Mouse (Mus musculus): ENCODE measurements around the gene Cap2. TPM values are rescaled to one million over a fixed set of nuclear protein-coding genes. Genes with fewer than 3 reads are reported as not detected.

Cap2 gene
- polyA plus RNA-seq, 1 experiment, result 10.3 TPM

DNA sequence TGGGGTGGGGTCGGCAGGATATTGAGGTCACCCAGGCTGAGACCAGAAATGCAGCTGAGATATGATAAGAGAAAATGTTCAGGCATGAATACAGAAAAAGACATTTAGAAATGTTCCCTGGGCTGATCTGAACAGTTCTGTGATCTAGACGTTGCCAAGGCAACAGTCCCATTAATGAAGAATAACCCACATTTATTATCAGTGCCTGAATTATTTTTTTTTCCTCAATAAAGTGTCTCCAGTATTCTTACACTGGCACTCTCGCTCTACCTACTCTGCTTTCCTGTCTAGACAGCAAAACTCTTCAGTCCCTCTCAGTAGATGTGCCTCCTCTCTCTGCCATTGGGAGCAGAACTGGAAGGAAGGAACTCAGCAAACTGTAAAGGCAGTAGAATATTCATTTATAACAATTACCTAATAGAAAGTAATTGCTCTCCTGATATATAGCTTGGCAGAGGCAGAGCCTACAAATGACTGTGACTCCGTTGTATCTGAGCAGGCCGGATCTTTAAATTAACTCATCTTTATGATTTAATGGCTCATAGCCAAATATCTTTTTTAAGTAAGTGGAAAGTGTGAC is 47.0 kb downstream of the Cap2 start:
- 84% methylated on average over 5 of the region's 5 CpGs for WGBS
- no peak for DNase-seq (ENCODE audit: low read depth, low spot score)

DNA sequence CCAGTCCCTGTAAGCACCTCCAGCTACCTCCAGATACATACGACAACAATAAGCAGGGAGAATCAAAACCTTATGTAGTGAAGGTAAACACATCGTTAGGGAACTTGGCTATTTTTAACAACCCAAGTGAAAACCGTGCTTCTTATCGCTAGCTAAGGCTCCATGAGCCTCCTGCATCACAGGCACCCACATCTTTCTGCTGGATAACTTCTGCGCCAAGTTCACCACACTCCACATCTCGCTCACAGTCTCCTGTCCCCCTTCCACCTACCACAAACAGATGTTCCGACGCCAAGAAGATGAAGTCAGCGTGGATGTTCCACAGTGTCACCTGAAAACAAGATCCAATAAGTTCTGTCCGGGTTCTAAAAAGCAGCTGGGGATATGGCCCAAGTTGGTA is 49.0 kb downstream of the Cap2 start:
- no peak for DNase-seq (ENCODE audit: low read depth, low spot score)
- 85% methylated on average over 10 of the region's 10 CpGs for WGBS

- DNase-seq (ENCODE audit: low read depth, low spot score), result no peak
- WGBS, result 86% methylated on average over 9 of the region's 9 CpGs
Observed at GRCm38 (mm10) chr13:46554736-46555135, 53.1 kb downstream of the Cap2 start.

DNA sequence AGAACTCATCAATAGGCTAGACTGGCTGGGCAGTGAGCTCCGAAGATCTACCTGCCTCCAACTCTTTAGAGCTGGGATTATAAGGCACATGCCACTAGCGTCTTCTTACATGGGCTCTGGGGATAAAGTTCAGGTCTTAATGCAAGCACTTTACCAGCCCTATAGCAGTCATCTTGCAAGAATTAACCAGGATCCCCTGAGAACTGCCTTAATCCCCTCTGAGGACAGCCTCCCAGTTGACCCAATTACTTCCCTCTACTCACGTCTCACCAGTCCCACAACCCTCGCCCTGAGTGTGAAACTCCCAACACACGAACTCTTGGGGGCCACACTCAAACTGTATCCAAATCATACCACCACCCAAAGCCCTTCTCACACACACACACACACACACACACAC is 64.3 kb downstream of the Cap2 start:
- no peak for DNase-seq (ENCODE audit: low read depth, low spot score)
- WGBS, result 92% methylated on average over 5 of the region's 5 CpGs

- WGBS, result 86% methylated on average over 8 of the region's 8 CpGs
- DNase-seq (ENCODE audit: low read depth, low spot score), result no peak
Observed at GRCm38 (mm10) chr13:46569469-46569868, 67.8 kb downstream of the Cap2 start.

DNA sequence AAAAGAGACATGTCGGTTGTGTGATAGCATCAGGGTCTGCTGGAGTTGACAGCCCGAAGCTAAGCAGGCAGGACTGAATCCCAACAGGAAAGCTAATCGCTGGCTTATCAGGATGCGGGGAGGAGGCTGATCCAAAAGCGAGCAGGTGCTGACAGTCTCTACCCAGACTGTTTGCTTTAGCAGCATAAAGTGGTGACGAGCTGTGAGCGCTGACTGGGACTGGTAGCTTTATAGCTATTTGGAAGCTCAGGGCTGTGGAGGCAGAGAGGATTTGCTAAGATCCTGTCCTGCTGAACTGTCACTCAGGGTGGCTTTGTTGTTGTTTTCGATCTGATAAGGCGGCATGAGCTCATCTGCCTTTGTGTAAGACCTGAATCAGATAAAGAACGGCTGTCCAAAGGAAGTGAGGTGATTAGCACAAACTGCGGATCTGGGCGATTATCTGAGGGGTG is 69.5 kb downstream of the Cap2 start:
- 10% methylated on average over 12 of the region's 12 CpGs for WGBS
- no peak for DNase-seq (ENCODE audit: low read depth, low spot score)

DNA sequence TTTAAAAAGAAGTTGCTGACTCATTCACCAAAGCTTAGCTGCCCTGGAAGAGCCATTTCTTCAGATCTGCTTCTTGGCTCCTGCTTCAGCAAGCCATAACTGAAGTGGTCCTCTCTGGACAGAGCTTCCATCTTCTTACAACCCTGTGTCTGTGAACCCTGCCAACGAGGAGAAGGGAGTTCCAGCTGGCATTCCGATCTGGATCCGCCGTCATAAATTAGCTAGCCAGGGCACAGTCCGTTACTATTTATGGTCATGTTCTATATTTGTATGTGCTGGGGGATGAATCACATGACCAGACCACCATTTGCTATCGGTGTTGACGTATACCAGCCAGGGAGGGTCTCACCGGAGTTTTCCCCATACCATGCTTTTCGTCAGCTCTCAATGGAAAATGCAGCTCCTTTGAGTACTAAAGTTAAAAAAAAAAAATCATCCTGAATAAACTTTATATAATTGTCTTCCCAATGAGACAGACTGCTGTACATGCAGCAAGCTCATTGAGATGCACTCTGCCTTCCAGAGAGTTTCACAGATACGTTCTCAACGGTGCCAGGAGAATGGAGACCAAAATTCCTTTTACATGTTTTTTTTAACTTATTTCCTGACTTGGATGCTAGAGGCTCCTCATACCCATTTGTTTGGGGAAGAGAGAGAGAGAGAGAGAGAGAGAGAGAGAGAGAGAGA is 70.5 kb downstream of the Cap2 start:
- no peak for DNase-seq (ENCODE audit: low read depth, low spot score)
- WGBS, result 44% methylated on average over 11 of the region's 11 CpGs

- WGBS, result 52% methylated on average over 9 of the region's 9 CpGs
- no peak for DNase-seq (ENCODE audit: low read depth, low spot score)
Observed at GRCm38 (mm10) chr13:46572648-46573163, 71.1 kb downstream of the Cap2 start.

DNA sequence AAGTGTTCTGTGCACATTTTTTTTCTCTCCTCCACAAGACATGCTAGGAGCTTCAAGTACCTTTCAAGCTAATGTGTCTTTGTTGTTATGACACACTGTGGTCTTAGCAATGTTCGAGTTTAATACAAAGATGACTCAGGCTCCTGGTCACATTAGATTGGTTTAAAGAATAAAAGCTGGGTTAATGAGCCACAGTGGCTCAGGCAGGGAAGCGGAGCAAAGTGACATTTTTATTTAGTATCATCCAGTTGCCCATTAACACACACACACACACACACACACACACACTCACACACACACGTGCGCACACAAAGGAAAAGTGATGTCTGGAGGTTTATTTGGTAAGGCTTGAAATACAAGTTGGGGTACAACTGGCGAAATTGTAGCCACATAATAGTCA is 72.6 kb downstream of the Cap2 start:
- DNase-seq (ENCODE audit: low read depth, low spot score), result no peak

GRCm38 (mm10) chr13:46574707-46575106 is 73.1 kb downstream of the Cap2 start:
- WGBS, result 94% methylated on average over 4 of the region's 4 CpGs
- no peak for DNase-seq (ENCODE audit: low read depth, low spot score)

More for the DNA sequence above, 72.6 kb downstream of the Cap2 start:
- 79% methylated on average over 5 of the region's 5 CpGs for WGBS

DNA sequence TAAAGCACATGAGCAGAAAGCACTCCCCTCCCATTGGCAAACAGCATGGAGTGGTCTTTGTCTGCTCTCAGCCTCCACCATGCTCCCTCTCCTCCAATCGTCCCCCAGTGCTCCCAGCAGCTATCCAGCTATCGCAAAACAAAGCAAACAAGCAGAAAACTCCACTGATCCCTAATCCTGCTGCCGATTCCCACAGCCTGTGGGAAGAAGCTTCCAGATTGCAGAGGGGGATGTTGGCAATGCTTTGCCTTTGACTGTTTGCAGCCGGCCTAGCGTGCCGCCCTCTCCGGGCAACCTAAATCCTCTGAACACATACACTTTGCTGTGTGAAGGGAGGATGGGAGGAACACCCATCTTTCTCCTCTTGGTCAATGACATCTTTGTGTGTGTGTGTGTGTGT is 83.2 kb downstream of the Cap2 start:
- DNase-seq (ENCODE audit: low read depth, low spot score), result no peak
- WGBS, result 78% methylated on average over 7 of the region's 7 CpGs

DNA sequence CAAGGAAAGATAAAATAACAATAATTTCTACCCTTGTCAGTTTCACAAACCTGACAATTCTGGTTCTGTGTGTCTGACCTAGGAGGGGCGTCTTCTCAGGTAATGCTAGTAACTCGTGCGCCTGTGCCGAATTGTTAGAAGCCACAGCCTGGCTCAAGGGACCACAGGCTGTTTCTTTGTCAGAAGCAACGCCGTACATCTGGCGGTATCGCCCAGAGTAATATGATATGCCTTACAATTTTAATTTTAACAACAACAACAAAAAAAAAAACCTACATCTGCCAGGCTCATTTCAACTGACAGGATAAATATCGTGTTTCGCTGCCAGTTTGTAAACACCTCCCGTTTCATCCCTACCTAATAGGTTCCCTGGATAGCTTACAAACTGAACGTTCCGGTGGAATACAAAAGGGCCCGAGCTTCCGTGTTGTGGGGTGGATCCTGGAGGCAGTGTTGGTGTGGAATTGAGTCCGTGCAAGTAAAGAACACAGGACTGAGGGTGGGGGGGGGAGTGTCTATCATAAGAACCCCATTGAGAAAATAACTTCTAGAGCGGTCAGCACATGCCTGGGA is 86.2 kb downstream of the Cap2 start:
- no peak for DNase-seq (ENCODE audit: low read depth, low spot score)
- 91% methylated on average over 17 of the region's 17 CpGs for WGBS

- DNase-seq (ENCODE audit: low read depth, low spot score), result no peak
- 83% methylated on average over 5 of the region's 5 CpGs for WGBS
Observed at GRCm38 (mm10) chr13:46588606-46589005, 87.0 kb downstream of the Cap2 start.

DNA sequence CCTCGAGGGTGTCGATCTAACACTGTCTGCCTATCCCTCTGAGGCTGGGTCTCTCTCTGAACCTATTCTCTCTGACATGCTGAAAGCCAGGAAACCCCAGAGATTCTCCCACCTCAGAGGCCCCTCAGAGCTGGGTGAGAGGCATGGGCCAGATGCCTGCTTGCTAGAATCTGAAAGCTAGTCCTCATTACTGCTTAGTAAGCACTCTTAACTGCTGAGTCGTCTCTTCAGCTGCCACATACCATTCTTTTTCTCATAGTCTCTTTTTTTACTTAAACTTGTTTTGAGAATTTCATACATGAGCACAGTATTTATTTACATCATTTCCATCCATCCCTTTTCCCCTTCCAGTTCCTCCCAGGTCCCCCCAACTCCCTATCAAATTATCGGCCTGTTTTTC is 89.2 kb downstream of the Cap2 start:
- no peak for DNase-seq (ENCODE audit: low read depth, low spot score)
- 92% methylated on average over 4 of the region's 4 CpGs for WGBS

DNA sequence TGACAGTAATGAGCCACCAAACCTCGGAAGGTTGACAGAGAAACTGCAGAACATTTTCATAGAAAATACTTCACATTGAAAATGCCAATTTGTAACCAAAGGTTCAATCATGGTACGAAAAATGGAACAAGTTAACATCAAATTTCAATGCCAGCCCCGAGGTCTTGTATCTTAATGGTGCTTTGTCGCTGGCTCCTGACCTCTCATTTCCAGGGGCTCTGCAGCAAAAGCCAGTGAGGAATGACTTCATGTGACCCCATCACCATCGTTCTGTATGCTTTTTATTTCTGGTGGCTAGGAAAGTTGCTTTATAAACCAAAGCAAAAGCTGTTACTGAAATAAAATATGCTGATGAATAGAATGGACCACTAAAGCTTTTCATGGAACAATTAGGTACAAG is 99.0 kb downstream of the Cap2 start:
- no peak for DNase-seq (ENCODE audit: low read depth, low spot score)
- WGBS, result 89% methylated on average over 5 of the region's 5 CpGs

- WGBS, result 68% methylated on average over 2 of the region's 2 CpGs
- DNase-seq (ENCODE audit: low read depth, low spot score), result no peak
Observed at GRCm38 (mm10) chr13:46601386-46601785, 99.7 kb downstream of the Cap2 start.

GRCm38 (mm10) chr13:46602674-46603073 is 101.0 kb downstream of the Cap2 start:
- no peak for DNase-seq (ENCODE audit: low read depth, low spot score)
- 83% methylated on average over 11 of the region's 11 CpGs for WGBS

DNA sequence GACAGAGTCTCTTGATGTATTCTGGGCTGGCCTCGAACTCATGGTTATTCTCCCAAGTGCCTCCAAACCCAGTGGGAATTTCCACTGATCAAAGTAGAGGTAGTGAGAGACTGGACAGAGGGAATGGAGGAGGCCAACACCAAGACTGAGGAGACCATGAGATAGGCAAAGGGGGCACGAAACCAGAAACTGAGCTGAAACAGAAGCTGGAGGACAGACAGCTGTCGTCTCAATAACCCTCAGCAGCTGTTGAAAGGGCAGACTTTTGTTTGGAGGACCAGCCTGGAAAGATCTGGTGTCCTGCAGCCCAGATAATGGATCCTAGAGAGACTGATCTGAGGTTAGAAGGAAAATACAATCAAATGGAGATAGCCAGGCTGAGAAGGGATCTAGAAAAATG is 109.4 kb downstream of the Cap2 start:
- WGBS, result 88% methylated on average over 3 of the region's 3 CpGs
- no peak for DNase-seq (ENCODE audit: low read depth, low spot score)

- DNase-seq (ENCODE audit: low read depth, low spot score), result no peak
- WGBS, result 66% methylated on average over 6 of the region's 6 CpGs
Observed at GRCm38 (mm10) chr13:46613694-46614272, 112.1 kb downstream of the Cap2 start.

DNA sequence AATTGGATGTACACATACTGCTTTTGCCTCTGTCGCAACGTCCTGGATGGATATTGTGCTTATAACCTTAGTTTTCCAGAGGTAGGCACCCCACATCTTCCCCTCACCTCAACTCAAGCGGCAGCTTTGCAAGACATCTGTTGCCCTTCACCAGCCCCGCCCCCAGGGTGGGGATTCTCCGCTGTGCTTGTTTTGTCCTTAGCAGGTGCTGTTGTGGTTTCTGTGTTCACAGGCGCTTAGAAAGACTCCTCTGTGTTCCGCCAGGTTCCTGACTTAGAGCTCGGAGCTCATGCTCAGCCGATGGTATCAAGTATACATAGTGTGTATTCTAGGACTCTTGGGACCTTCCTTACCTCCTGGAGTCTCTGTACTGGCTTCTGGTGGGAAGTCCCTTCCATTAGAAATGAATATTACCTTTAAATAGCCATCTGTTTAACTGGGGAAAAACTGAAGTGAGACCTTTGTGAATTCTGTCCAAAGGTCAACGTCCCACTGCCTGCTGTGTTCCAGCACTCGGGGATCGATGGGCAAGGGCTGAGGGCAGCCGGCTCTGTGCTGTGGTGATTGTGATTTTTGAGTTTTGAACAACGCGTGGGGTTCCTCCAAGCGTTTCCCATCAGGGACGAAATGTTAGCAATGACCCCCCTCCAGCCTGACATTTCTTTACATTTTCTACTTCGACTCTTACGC is 115.2 kb downstream of the Cap2 start:
- no peak for DNase-seq (ENCODE audit: low read depth, low spot score)
- WGBS, result 82% methylated on average over 19 of the region's 19 CpGs

Data from large intestine, adult 2 months (tissue).